Mouse (Mus musculus) megakaryocyte, adult 5-6 weeks (primary cell): ENCODE results near the gene Gsto1. TPM values are rescaled to one million over a fixed set of nuclear protein-coding genes. Genes with fewer than 3 reads are reported as not detected.

Experiments used
- total RNA-seq, 2 experiments: library from RNA; stranded (forward) in 1 of 2; stranded (reverse) in 1 of 2; fragments of 153-499, 151-499 nt in 1 of 2; fragments of 221-1000, 200-1000 nt in 1 of 2; gene quantifications; 2 replicates each; pipeline versions ENCODE4 v1.2.3 to v1.2.4; 2015 to 2017

Gsto1 gene
- total RNA-seq, 2 experiments from 2014 or later, result 75.9 to 168 TPM

Other genes with a start within 250 kb of the Gsto1 start
- not detected in 2 replicates for gene Col17a1, start 162.9 kb upstream of the Gsto1 start, total RNA-seq (2015)
- gene Col17a1, start 162.9 kb upstream of the Gsto1 start, total RNA-seq (2017), result not detected in 2 replicates
- 92.5 and 94.5 TPM in 2 replicates for gene Sfr1, start 123.3 kb upstream of the Gsto1 start, total RNA-seq (2015)
- gene Sfr1, start 123.3 kb upstream of the Gsto1 start, total RNA-seq (2017), result 91.2 and 94.4 TPM in 2 replicates
- gene Gsto2, start 10.6 kb downstream of the Gsto1 start, total RNA-seq (2015), result not detected in 2 replicates
- not detected in 2 replicates for gene Gsto2, start 10.6 kb downstream of the Gsto1 start, total RNA-seq (2017)
- gene Cfap43, start 64.3 kb downstream of the Gsto1 start, total RNA-seq (2015), result 0.18 and 0.32 TPM in 2 replicates
- not detected in 2 replicates for gene Cfap43, start 64.3 kb downstream of the Gsto1 start, total RNA-seq (2017)
- 14.8 and 18.9 TPM in 2 replicates for gene Itprip, start 64.3 kb downstream of the Gsto1 start, total RNA-seq (2015)
- 28.4 and 28.9 TPM in 2 replicates for gene Itprip, start 64.3 kb downstream of the Gsto1 start, total RNA-seq (2017)
- not detected in 2 replicates for gene Cfap58, start 82.7 kb downstream of the Gsto1 start, total RNA-seq (2015)
- not detected in 2 replicates for gene Cfap58, start 82.7 kb downstream of the Gsto1 start, total RNA-seq (2017)